Mouse (Mus musculus): ENCODE measurements around the gene Crip3.

The Crip3 gene

DNA sequence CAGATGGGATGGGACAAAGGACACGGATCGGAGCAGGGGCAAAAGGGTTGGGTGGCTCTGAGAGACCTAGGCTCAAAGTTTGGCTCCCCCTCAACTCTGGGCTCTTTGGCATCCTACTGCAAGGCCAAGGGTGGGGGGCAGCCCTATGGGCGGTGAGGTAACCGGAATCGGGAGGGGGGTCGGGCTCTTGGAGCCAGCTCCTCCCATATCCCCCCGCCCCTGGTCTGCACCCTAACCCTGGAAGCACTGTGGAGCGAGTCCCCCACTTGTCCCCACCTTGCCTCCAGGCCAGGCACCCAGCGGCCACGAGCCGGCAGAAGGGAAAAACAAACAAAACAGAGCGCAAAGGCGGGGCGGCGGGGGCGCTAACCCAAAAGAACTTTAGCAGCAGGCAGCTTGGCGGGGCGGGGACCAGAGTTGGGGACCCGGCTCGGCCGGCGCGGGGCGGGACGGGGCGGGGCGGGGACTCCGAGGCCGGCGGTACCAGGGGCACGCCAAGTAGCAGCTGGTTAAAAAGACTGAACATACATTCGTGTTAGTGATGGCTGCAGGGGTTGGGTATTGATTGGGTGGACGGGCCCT is 26.5 kb downstream of the Crip3 start:
- no peak for DNase-seq (ENCODE audit: low read depth, low spot score)

DNA sequence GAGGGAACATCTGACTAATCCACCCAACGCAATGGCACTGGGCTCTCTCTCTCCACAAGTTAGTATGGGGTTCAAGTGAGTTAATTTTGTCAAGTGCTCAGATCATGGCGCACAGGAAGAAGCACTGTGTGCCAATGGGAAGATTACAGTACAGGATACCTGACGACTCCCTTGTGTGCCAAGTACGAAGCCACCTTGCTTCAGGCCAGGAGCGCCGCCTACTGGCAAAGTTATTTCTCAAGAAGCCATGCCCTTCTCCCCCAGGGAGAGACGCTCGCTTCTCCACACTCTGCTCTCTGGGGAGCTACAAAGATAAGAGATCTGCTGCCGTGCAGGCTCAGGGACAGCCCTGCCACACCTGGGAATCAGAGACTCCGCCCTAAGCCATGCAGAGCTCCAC is 29.1 kb downstream of the Crip3 start:
- no peak for DNase-seq (ENCODE audit: low read depth, low spot score)

DNA sequence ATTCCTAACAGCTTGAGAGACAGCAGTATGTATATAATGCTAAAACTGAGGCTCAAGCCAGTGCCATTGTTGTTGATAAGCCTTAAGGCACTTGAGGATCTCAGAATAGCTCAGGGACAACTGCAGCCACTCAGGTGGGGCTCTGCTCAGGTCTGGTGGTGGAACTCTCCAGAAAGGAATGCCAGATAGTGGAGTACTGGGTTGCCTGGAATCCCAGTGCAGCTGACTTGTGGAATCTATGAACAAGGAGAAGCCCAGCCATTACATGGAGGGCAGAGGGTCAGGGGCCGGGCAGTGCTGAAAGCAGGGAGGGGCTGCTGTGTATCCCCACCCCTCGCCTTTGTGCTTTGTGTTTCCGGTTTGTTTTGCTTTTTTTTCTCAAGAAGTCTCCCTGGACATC is 29.7 kb downstream of the Crip3 start:
- no peak for DNase-seq (ENCODE audit: low read depth, low spot score)

DNA sequence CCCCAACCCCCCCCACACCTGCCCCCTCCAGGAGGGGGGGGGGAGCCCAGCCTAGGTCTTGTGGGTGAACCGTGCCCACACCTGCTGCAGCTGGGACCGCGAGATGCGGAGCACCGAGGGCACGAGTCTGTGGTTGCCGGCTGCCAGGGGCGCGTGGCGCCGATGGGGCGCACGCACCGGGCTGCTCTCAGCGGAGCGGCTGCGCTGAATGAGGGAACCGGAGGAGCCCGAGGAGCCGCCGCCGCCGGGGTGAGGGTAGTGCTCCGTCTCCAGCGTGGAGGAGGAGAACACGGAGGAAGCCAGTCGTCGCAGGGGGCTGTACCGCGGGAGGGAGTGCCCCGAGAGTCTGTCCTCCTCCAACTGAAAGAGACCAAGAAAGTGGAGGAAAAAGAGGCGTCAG is 31.9 kb downstream of the Crip3 start:
- DNase-seq (ENCODE audit: low read depth, low spot score): no peak

DNA sequence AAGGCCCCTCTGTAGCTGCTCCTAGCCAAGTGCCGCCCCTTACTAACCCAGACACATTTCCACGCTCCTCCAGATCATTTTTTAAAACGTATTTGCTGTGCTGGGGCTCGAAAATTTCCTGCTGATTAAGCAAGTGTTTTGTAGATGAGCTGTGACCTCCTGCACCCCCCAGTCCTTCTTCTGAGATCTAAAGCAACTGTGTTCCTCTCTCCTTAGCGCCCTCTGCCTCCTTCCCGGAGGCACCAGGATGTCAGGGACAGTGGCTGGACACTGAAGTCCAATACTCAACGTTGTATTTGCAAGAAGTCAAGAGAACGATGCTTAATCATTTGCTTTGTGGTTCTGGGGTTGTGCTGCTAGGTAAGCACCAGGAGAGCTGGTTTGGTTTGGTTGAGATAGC is 32.6 kb downstream of the Crip3 start:
- DNase-seq (ENCODE audit: low read depth, low spot score): no peak

DNA sequence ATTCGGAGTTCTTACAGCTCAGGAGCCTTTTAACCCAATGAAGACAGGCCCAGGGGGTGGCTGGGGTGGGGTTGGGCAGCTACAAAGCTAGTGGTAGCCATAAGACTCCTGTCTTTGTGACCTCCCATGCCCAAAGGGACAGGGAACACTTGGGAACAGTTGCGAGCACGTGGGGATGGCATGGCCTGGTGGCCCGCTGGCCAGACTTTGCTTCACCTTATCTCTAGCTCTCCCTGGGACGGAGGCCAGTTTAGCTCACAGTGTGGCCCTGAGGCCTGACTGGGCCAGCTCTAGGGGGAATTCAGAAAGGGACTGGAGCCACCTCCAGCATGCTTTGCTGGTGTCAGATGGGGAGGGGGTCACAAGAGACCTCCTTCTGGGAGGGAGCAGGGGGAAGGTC is 33.5 kb downstream of the Crip3 start:
- no peak for DNase-seq (ENCODE audit: low read depth, low spot score)

DNA sequence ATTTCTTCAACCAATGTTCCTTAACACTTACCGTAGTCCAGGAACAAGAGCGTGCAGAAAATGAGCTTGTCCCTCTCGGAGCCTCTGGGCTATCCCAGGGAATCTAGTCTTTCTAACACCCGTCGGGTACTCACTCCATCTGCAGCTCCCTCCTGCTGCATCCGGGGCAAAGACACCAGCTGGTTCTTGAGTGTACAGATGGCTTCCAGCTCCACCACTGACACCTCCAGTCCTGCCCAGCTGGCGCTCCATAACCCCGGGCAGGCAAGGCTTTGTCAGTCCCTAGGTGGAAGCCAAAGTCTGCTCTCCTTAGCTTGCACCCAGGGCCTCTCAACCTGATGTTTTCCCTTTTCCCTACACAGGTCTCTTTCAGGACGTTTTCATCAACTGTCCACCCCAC is 39.1 kb downstream of the Crip3 start:
- DNase-seq (ENCODE audit: low read depth, low spot score): no peak

DNA sequence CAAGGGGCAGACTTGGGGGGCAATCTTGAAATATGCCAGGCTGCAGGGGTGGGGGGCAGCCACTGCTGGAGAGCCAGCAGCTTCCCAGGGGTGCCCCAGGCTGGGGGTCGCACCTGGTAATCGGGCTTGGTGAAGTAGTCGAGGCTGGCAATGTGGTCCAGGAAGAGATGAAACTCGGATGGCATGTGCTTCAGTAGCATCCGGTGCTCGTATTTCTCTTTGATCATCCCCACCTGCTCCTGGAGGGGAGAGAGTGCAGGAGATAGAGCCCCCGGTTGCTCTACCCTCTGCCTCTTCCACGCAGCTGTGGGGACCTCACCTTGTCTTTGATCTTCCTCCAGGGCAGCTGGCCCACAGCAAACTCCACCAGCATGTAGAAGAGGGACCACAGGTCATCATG is 47.9 kb downstream of the Crip3 start:
- DNase-seq (ENCODE audit: low read depth, low spot score): no peak

DNA sequence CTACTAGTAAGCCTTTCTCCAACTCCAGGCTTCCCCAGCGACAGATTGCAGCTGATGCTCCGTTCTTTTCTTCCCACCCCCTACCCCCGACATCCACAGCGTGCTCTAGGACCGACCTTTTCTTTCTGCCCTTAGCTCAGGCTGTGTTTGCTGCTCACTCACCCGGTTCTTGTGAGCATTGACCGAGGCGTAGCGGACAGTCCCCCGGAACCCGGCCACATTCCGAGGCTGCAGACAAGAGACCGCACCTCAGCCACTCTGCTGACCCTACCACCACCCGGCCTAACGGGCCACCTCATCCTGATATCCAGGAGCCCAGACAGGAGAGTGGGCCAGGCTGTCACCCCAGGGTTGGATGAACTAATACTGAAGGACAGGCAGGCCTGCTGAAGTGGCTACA is 48.6 kb downstream of the Crip3 start:
- DNase-seq (ENCODE audit: low read depth, low spot score): no peak
